ENCODE assay signal across 26 mouse cellular contexts in genomic region chr15:11952159-11952558, GRCm38 (mm10). TPM values are rescaled to one million over a fixed set of nuclear protein-coding genes. Genes with fewer than 3 reads are reported as not detected.
DNase-seq lines count a peak whose midpoint lies in the region; ATAC-seq and TF ChIP-seq lines count a peak whose summit lies in the region.
"Had no signal": no experiment of that assay in that cellular context is flagged by ENCODE, and none has a peak within 500 bp of the region (broad histone marks: within the 10 kb centered on the region; RNA-seq: fewer than 3 reads in every experiment).

No protein-coding gene starts in this region.

- no peak overlapping the region for H3K4me2 ChIP-seq in CH12.LX (ENCODE audit: insufficient read depth, low read depth, poor library complexity, severe bottlenecking)
- H3K4me2 ChIP-seq: embryonic facial prominence, embryonic 13.5 days; embryonic facial prominence, embryonic 15.5 days; forebrain, embryonic 13.5 days; forebrain, embryonic 15.5 days had no signal

- no peaks in the 10 kb centered on the region for H3K79me2 ChIP-seq in CH12.LX (replicated peaks; ENCODE audit: control insufficient read depth, extremely low read depth, insufficient read depth, poor library complexity, severe bottlenecking)

- no peak overlapping the region for H3K27ac ChIP-seq in CH12.LX (ENCODE audit: insufficient read depth, low read depth)
- H3K27ac ChIP-seq in brown adipose tissue, adult 24 weeks (replicated peaks; ENCODE audit: low read depth, low read length) = peak overlapping the region; percentile 86; the same call in 1 of the 2 replicates
- H3K27ac ChIP-seq: embryonic facial prominence, embryonic 13.5 days; embryonic facial prominence, embryonic 15.5 days; forebrain, embryonic 13.5 days; forebrain, embryonic 15.5 days had no signal

- no peaks in the 10 kb centered on the region for H3K27me3 ChIP-seq in CH12.LX (replicated peaks)
- H3K27me3 ChIP-seq: embryonic facial prominence, embryonic 13.5 days; embryonic facial prominence, embryonic 15.5 days; forebrain, embryonic 13.5 days; forebrain, embryonic 15.5 days had no signal

- dilution Hi-C loops in CH12.LX (cut with MboI; ENCODE audit: extremely low pct_ligation_motif_present, extremely low pct_unique_long_range_greater_than_20kb, low sequenced_read_pairs) = no loop called here

- no peak for TF ChIP-seq EP300 in CH12.LX (IDR thresholded peaks at IDR 0.05; ENCODE audit: low read length)

- in situ Hi-C loops in CH12.LX (cut with MboI; ENCODE audit: low pct_ligation_motif_present, low pct_unique_long_range_greater_than_20kb, low sequenced_read_pairs) = loop anchor here (25.0 kb wide), 1 partner anchor 940 kb away; the partner anchor contains the start of gene Slc45a2

- ATAC-seq in inflammation-experienced regulatory T-cells, adult 6 months = peak; percentile 69
- no peak for ATAC-seq in erythroid progenitor cell, adult 5-6 weeks (replicated peaks; ENCODE audit: low FRiP score, poor library complexity, severe bottlenecking)
- ATAC-seq: forebrain, embryonic 13.5 days; forebrain, embryonic 15.5 days; forebrain, postnatal 0 days had no signal

- TF ChIP-seq CTCF in CH12.LX (conservative IDR thresholded peaks at IDR 0.05 in 1 of 2, IDR thresholded peaks at IDR 0.05 in 1 of 2; ENCODE audit: low read depth in 2 of 2, low read length in 2 of 2) = no peak

- H3K9me3 ChIP-seq in CH12.LX (replicated peaks; ENCODE audit: low read length) = no peaks in the 10 kb centered on the region
- H3K9me3 ChIP-seq: embryonic facial prominence, embryonic 13.5 days; embryonic facial prominence, embryonic 15.5 days; forebrain, embryonic 13.5 days; forebrain, embryonic 15.5 days had no signal

- H3K9ac ChIP-seq in CH12.LX (ENCODE audit: insufficient read depth, low read depth) = no peak overlapping the region
- H3K9ac ChIP-seq: embryonic facial prominence, embryonic 13.5 days; embryonic facial prominence, embryonic 15.5 days; forebrain, embryonic 13.5 days; forebrain, embryonic 15.5 days; forebrain, postnatal 0 days had no signal

- TF ChIP-seq RAD21 in CH12.LX (IDR thresholded peaks at IDR 0.05; ENCODE audit: low read depth, low read length) = no peak

- no peak overlapping the region for H3K4me3 ChIP-seq in CH12.LX (replicated peaks in 1 of 3; ENCODE audit: low read depth in 2 of 3, low read length in 2 of 3, poor library complexity in 1 of 3)
- no peak overlapping the region for H3K4me3 ChIP-seq in brown adipose tissue, adult 24 weeks (ENCODE audit: insufficient read depth, low read depth, low read length)
- H3K4me3 ChIP-seq: embryonic facial prominence, embryonic 13.5 days; embryonic facial prominence, embryonic 15.5 days; erythroblast, embryonic 14.5 days; forebrain, embryonic 13.5 days; forebrain, embryonic 15.5 days had no signal

- no peak for TF ChIP-seq POLR2A in CH12.LX (IDR thresholded peaks at IDR 0.05; ENCODE audit: low read depth, low read length)

- 0 out of 4 replicates have a peak, but pooled peaks cover under 1 to 5% of the 10 kb centered on the region in 2 experiments for H3K4me1 ChIP-seq in CH12.LX (ENCODE audit: control insufficient read depth in 1 of 2, insufficient read depth in 2 of 2)
- H3K4me1 ChIP-seq in brown adipose tissue, adult 24 weeks (ENCODE audit: control insufficient read depth, insufficient read depth, insufficient read length, low read length) = peaks cover 13% of the 10 kb centered on the region
- H3K4me1 ChIP-seq: embryonic facial prominence, embryonic 13.5 days; embryonic facial prominence, embryonic 15.5 days; forebrain, embryonic 13.5 days; forebrain, embryonic 15.5 days had no signal

- H3K36me3 ChIP-seq in CH12.LX (replicated peaks in 1 of 2; ENCODE audit: control insufficient read depth in 1 of 2, insufficient read depth in 1 of 2, low read length in 1 of 2) = no peaks in the 10 kb centered on the region
- H3K36me3 ChIP-seq: embryonic facial prominence, embryonic 13.5 days; embryonic facial prominence, embryonic 15.5 days; forebrain, embryonic 15.5 days had no signal

- DNase-seq in CD4-positive, CD25-positive, alpha-beta regulatory T cell, adult 2 months (ENCODE audit: low read depth, low spot score) = peak; percentile 26
- DNase-seq in CH12.LX (ENCODE audit: extremely low read depth) = no peak
- no peak for DNase-seq in embryo, embryonic 10.5 days (ENCODE audit: low spot score)
- no peak for DNase-seq in embryo, embryonic 10 days (ENCODE audit: low spot score)
- DNase-seq: adrenal gland, adult 8-10 months; adrenal gland, postnatal 14 days; adrenal gland, postnatal 36 days; B cell, adult 2 months; cerebellum, adult 11 months; cerebellum, adult 18-20 months; cerebellum, adult 8-10 months; cerebellum, adult 9-11 months; cerebellum, postnatal 14 days; cerebellum, postnatal 36 days; embryo, embryonic 11 days; forebrain, postnatal 0 days had no signal

TF ChIP-seq in CH12.LX, 34 proteins besides CTCF, POLR2A, EP300 and RAD21:
- TF ChIP-seq ETS1 (conservative IDR thresholded peaks at IDR 0.05; ENCODE audit: low read depth, low read length) (peak; percentile 37; the same call in 1 of the 2 replicates), MYC (IDR thresholded peaks at IDR 0.05; ENCODE audit: low read depth, low read length) (no peak), JUND (conservative IDR thresholded peaks at IDR 0.05; ENCODE audit: low read depth, low read length) (0 out of 2 replicates have a peak, but pooled peaks have one; percentile 26), ELF1 (IDR thresholded peaks at IDR 0.05; ENCODE audit: low read depth, low read length) (no peak), TBP (conservative IDR thresholded peaks at IDR 0.05; ENCODE audit: low read depth, low read length) (no peak), TCF12 (IDR thresholded peaks at IDR 0.05; ENCODE audit: low read depth, low read length) (no peak), BHLHE40 (IDR thresholded peaks at IDR 0.05; ENCODE audit: low read depth, low read length) (0 out of 2 replicates have a peak, but pooled peaks have one; percentile 9)

RNA-seq across cellular contexts. Expression of gene Sub1, which starts 44.6 kb away (rescaled TPM):
- total RNA-seq in CH12.LX (2012; rRNA removed) (553 and 781 TPM in 2 replicates), CH12.LX (2014; rRNA removed) (2,677 and 3,148 TPM in 2 replicates)
- 1,927 and 2,021 TPM in 2 replicates for polyA plus RNA-seq in CH12.LX (2012; ENCODE audit: insufficient read length, low read depth)
- 220 and 238 TPM in 2 replicates for polyA plus RNA-seq in brown adipose tissue, adult 24 weeks (2012; ENCODE audit: insufficient read depth, insufficient read length, missing spikeins)
- polyA plus RNA-seq in inflammation-experienced regulatory T-cells, adult 6 months (2017; shearing (Covaris generic)) = 1,000 to 10,000 TPM in 1 of 3 experiments, 100 to 1,000 TPM in 2; 740 to 1,497 (median 768) TPM
- total RNA-seq in erythroid progenitor cell, adult 5-6 weeks (2015; ENCODE audit: low replicate concordance) = 76.7 and 154 TPM in 2 replicates
- 68.7 and 159 TPM in 2 replicates for total RNA-seq in erythroid progenitor cell, adult 5-6 weeks (2017; ENCODE audit: low replicate concordance)

RNA-seq across cellular contexts. Expression of gene Npr3, which starts 45.1 kb away (rescaled TPM):
- 0.04 TPM in 1 of 2 replicates, not detected in the other for total RNA-seq in CH12.LX (2012; rRNA removed)
- total RNA-seq in CH12.LX (2014; rRNA removed) = not detected in 2 replicates
- polyA plus RNA-seq in CH12.LX (2012; ENCODE audit: insufficient read length, low read depth) = not detected in 2 replicates
- 67.8 and 71.3 TPM in 2 replicates for polyA plus RNA-seq in brown adipose tissue, adult 24 weeks (2012; ENCODE audit: insufficient read depth, insufficient read length, missing spikeins)
- polyA plus RNA-seq in inflammation-experienced regulatory T-cells, adult 6 months (2017; shearing (Covaris generic)) = not detected
- not detected in 2 replicates for total RNA-seq in erythroid progenitor cell, adult 5-6 weeks (2015; ENCODE audit: low replicate concordance)
- not detected in 2 replicates for total RNA-seq in erythroid progenitor cell, adult 5-6 weeks (2017; ENCODE audit: low replicate concordance)
- total RNA-seq: common myeloid progenitor, adult 5-6 weeks; MEL had no signal
- polyA plus RNA-seq: erythroblast, embryonic 14.5 days had no signal

Comparison
In these comparisons a context has a peak if more than half of its experiments do, and no peak if none do; other contexts are left out.
1. RNA of gene Npr3, which starts 45.1 kb away (polyA plus RNA-seq): 67.8 to 71.3 TPM in brown adipose tissue, adult 24 weeks; not detected in CH12.LX and not detected in inflammation-experienced regulatory T-cells, adult 6 months; every median in the first group is over 10 times any median in the second.